Mouse (Mus musculus): ENCODE data around the gene En2. TPM values are rescaled to one million over a fixed set of nuclear protein-coding genes. Genes with fewer than 3 reads are reported as not detected.

The En2 gene
- total and polyA plus RNA-seq, 3 experiments, result not detected

DNA sequence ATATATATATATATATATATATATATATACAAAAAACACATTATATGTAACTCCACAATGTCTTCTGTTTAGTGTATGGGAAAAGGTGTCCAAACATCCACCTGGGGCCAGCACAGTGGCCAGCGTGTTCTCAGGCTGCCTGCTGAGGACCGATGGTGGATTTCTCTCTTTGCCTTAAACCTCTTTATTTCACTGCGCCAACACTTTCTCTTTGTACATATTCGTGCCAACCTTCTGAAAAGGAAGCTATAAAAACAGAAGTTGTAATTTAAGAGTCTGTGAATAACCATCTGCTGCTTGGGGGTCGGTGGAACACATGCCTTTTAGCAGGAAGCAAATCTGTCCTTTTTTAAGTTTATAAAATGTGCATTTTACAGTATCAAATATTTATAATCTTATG is 6.2 kb downstream of the En2 start:
- dilution Hi-C loops (cut with MboI; ENCODE audit: extremely low pct_ligation_motif_present, extremely low pct_unique_long_range_greater_than_20kb, low sequenced_read_pairs), result no loop called here
- H3K27me3 ChIP-seq (replicated peaks), result no peaks in the 10 kb centered on the region
- H3K36me3 ChIP-seq (replicated peaks in 1 of 2; ENCODE audit: control insufficient read depth in 1 of 2, insufficient read depth in 1 of 2, low read length in 1 of 2), result no peaks in the 10 kb centered on the region
- H3K79me2 ChIP-seq (replicated peaks; ENCODE audit: control insufficient read depth, extremely low read depth, insufficient read depth, poor library complexity, severe bottlenecking), result no peaks in the 10 kb centered on the region
- H3K9ac ChIP-seq (ENCODE audit: insufficient read depth, low read depth), result no peak overlapping the region
- DNase-seq (ENCODE audit: extremely low read depth), result no peak
- H3K4me1 ChIP-seq (ENCODE audit: control insufficient read depth in 1 of 2, insufficient read depth in 2 of 2), result no peaks in the 10 kb centered on the region
- TF ChIP-seq E2F4 (IDR thresholded peaks at IDR 0.05; ENCODE audit: insufficient replicate concordance, low read depth, low read length) (no peak), POLR2AphosphoS2 (IDR thresholded peaks at IDR 0.05; ENCODE audit: low read depth, low read length) (no peak), TBP (conservative IDR thresholded peaks at IDR 0.05; ENCODE audit: low read depth, low read length) (no peak), RCOR1 (conservative IDR thresholded peaks at IDR 0.05; ENCODE audit: low read depth, low read length) (no peak), PAX5 (IDR thresholded peaks at IDR 0.05; ENCODE audit: low read length) (no peak), JUN (IDR thresholded peaks at IDR 0.05; ENCODE audit: insufficient read depth, low read depth, low read length) (no peak), EP300 (IDR thresholded peaks at IDR 0.05; ENCODE audit: low read length) (no peak), SMC3 (IDR thresholded peaks at IDR 0.05; ENCODE audit: low read depth, low read length) (no peak), POLR2A (IDR thresholded peaks at IDR 0.05; ENCODE audit: low read depth, low read length) (no peak)
- H3K27ac ChIP-seq (ENCODE audit: insufficient read depth, low read depth), result no peak overlapping the region
- in situ Hi-C loops (cut with MboI; ENCODE audit: low pct_ligation_motif_present, low pct_unique_long_range_greater_than_20kb, low sequenced_read_pairs), result no loop called here
- no peak overlapping the region for H3K4me3 ChIP-seq (replicated peaks in 1 of 3; ENCODE audit: low read depth in 2 of 3, low read length in 2 of 3, poor library complexity in 1 of 3)
- peaks cover 18% of the 10 kb centered on the region for H3K9me3 ChIP-seq (replicated peaks; ENCODE audit: low read length)
- no peak overlapping the region for H3K4me2 ChIP-seq (ENCODE audit: insufficient read depth, low read depth, poor library complexity, severe bottlenecking)

DNA sequence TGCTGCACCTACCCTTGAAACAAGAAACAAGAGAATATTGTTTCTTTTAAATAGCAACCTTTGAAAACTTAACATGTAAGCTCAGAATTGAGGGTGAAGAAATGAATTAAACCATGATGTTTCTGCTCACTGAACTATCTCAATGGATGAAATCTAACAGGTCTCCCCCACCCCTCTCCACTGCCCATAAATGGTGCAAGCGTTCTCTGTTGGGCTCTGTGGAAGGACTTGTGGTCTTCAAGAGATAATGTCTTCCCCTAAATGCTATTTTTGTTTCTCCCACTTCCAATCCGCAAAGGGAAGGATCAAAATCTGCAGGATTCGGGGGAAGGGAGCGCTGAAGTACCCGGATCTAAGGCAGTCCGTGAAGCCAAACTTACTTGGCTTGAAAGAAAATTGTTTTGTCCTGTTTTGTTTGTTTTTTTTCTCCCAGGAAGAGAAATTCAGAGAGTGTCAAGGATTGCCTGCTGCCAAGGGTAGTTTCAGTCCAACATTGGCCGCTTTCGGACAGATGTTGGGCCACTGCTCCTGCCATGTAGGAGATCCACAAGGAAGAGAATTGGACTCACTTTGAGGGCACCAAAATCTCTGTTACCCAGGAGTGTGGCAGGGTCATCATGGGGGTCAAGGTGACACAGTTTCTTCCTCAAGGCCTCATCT is 6.9 kb downstream of the En2 start:
- TF ChIP-seq SMC3 (IDR thresholded peaks at IDR 0.05; ENCODE audit: low read depth, low read length) (no peak), BHLHE40 (IDR thresholded peaks at IDR 0.05; ENCODE audit: low read depth, low read length) (no peak), CTCF (conservative IDR thresholded peaks at IDR 0.05 in 1 of 2, IDR thresholded peaks at IDR 0.05 in 1 of 2; ENCODE audit: low read depth in 2 of 2, low read length in 2 of 2) (no peak), EP300 (IDR thresholded peaks at IDR 0.05; ENCODE audit: low read length) (no peak), KAT2A (IDR thresholded peaks at IDR 0.05; ENCODE audit: insufficient replicate concordance, low read length) (no peak), IRF4 (IDR thresholded peaks at IDR 0.05; ENCODE audit: low read depth, low read length) (no peak), UBTF (IDR thresholded peaks at IDR 0.05; ENCODE audit: low read depth, low read length) (no peak), ZNF384 (IDR thresholded peaks at IDR 0.05; ENCODE audit: low read depth, low read length) (no peak), MAZ (IDR thresholded peaks at IDR 0.05; ENCODE audit: low read depth, low read length) (no peak)
- Histone ChIP-seq H3K27me3 (replicated peaks) (no peaks in the 10 kb centered on the region), H3K79me2 (replicated peaks; ENCODE audit: control insufficient read depth, extremely low read depth, insufficient read depth, poor library complexity, severe bottlenecking) (no peaks in the 10 kb centered on the region), H3K4me1 (ENCODE audit: control insufficient read depth in 1 of 2, insufficient read depth in 2 of 2) (no peaks in the 10 kb centered on the region), H3K27ac (ENCODE audit: insufficient read depth, low read depth) (no peak overlapping the region), H3K36me3 (replicated peaks in 1 of 2; ENCODE audit: control insufficient read depth in 1 of 2, insufficient read depth in 1 of 2, low read length in 1 of 2) (no peaks in the 10 kb centered on the region), H3K4me3 (replicated peaks in 1 of 3; ENCODE audit: low read depth in 2 of 3, low read length in 2 of 3, poor library complexity in 1 of 3) (no peak overlapping the region), H3K9me3 (replicated peaks; ENCODE audit: low read length) (peaks cover 12% of the 10 kb centered on the region), H3K4me2 (ENCODE audit: insufficient read depth, low read depth, poor library complexity, severe bottlenecking) (no peak overlapping the region), H3K9ac (ENCODE audit: insufficient read depth, low read depth) (no peak overlapping the region)
- dilution Hi-C loops (cut with MboI; ENCODE audit: extremely low pct_ligation_motif_present, extremely low pct_unique_long_range_greater_than_20kb, low sequenced_read_pairs) (no loop called here), in situ Hi-C loops (cut with MboI; ENCODE audit: low pct_ligation_motif_present, low pct_unique_long_range_greater_than_20kb, low sequenced_read_pairs) (no loop called here)
- no peak for DNase-seq (ENCODE audit: extremely low read depth)

All from CH12.LX (cell line).